Mouse (Mus musculus): ENCODE measurements around the gene Slc29a2.

DNA sequence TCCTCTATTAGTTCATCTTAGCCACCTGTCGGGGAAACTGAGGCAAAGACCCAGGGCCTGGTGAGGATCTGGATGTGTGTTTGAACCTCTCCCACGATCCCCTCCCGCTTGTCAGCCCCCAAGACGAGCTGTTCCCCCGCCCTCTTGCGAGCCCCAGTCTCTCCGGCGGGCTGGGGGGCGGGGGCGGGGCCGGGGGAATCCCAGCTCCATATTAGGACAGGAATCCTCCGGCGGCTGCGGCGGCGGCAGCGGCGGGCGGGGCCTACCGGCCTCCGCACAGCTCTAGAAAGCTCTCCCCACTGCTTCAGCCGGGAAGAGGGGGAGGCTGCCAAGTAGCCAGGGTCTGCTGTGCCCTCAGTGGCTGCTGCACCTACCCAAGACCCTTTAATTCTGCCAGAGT is 32.9 kb upstream of the Slc29a2 start:
- TF ChIP-seq POLR2A (IDR thresholded peaks at IDR 0.05; ENCODE audit: borderline replicate concordance, extremely low read depth, low read depth, low read length) (no peak), CTCF (IDR thresholded peaks at IDR 0.05; ENCODE audit: insufficient read depth, low read length) (no peak)
